Mouse (Mus musculus) liver, adult 2 months (tissue): ENCODE measurements at regions not wholly inside any gene's neighbourhood (a gene's known extent, or its start where the extent isn't known, plus 50 kb on each side); places are given as distances from the start of the nearest gene placed in this dataset.

ENCODE experiments used
- CTCF ChIP-seq: fragments of 200-500 bp; IDR thresholded peaks from 2 replicates; pipeline ENCODE4 v1.5.1; 2011; ENCODE audit warnings: low read depth, low read length, control low read depth
- POLR2A ChIP-seq: fragments of 200-500 bp; IDR thresholded peaks from 2 replicates; pipeline ENCODE4 v1.6.1; 2011; ENCODE audit warnings: low read length, control low read depth; ENCODE audit not compliant: insufficient read depth; ENCODE audit errors: extremely low read depth

GRCm38 (mm10) chr4:35356051-35356450 lies 130.1 kb upstream of the C9orf72 start:
- TF ChIP-seq CTCF, result no peak
- no peak for TF ChIP-seq POLR2A
